Mouse (Mus musculus) embryonic fibroblast, embryonic 13.5 days (primary cell): ENCODE data around the gene Ak4. TPM values are rescaled to one million over a fixed set of nuclear protein-coding genes. Genes with fewer than 3 reads are reported as not detected.
"Not testable (repeated sequence)": the region's sequence is repeated elsewhere in the genome, so short reads cannot be mapped to it uniquely, and the experiment has no call there.

Source experiments
- H3K27ac ChIP-seq: 2 replicates; pipeline ENCODE4 v1.5.1; 2012; ENCODE audit warnings: low read length, control low read depth, inconsistent platforms; ENCODE audit not compliant: insufficient read depth
- H3K4me1 ChIP-seq: 2 replicates; pipeline ENCODE4 v1.6.1; 2011; ENCODE audit warnings: low read length; ENCODE audit not compliant: control insufficient read depth, insufficient read depth
- H3K4me3 ChIP-seq: 2 replicates; pipeline ENCODE4 v1.5.1; 2011; ENCODE audit warnings: mild to moderate bottlenecking, control low read depth, low read length; ENCODE audit not compliant: insufficient read depth
- CTCF ChIP-seq: IDR thresholded peaks from 2 replicates; pipeline ENCODE4 v1.5.1; 2011; ENCODE audit warnings: mild to moderate bottlenecking, control low read depth, low read length, moderate library complexity, borderline replicate concordance; ENCODE audit not compliant: insufficient read depth
- POLR2A ChIP-seq: IDR thresholded peaks from 2 replicates; pipeline ENCODE4 v1.6.1; 2011; ENCODE audit warnings: low read depth, mild to moderate bottlenecking, control low read depth, low read length, moderate library complexity
- polyA plus RNA-seq: library from polyadenylated mRNA; stranded (reverse); fragments of >200 nt; gene quantifications from 2 replicates; pipeline ENCODE4 v1.2.4, GENCODE M21; 2011; ENCODE audit warnings: low read depth; ENCODE audit not compliant: missing spikeins, insufficient read length

Gene Ak4
- 7.8 and 9.1 TPM in 2 replicates for polyA plus RNA-seq

DNA sequence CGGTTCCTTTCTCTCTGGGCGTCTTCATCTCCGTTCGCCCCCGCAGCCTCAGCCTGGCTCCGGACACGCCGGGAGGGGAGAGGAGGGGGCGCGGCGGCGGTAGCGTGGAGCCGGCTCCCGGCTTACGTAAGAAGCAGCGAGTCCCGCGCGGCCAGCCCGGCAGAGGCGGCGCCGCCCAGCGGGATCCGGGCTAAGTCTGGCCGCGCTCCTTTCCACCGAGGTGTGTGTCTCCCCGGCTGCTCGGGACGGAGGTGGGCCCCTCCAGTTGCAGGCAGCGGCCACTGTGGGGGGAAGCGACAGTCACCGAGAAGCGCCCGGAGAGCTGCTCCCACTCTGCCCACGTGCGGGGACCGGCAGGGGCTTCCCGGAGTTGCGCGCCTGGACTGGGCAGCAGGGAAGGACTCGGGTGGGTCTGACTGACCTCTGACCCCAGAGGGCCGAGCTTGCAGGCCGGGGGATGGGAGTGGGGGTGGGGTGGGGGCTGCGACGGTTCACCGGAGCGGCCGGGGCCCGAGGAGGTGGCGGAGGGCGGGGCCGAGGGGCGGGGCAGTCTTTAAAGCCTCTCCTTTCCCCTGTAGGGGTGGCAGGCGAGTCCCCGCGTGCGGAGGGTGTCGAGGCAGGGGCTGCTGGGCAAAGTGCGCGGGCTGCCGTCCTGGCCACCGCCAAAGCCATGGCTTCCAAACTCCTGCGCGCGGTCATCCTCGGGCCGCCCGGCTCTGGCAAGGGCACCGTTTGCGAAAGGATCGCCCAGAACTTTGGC lies at the start of gene Ak4:
Ak4 (plus strand) TSS at position 127 of the 760 bp plus-strand sequence.
- H3K27ac ChIP-seq = no peak within 1 kb of the TSS
- no peaks in the 10 kb centered on the region for H3K4me1 ChIP-seq
- TF ChIP-seq CTCF = no peak
- TF ChIP-seq POLR2A = 0 out of 2 replicates have a peak, but pooled peaks have one; percentile 17
- H3K4me3 ChIP-seq = peak within 1 kb of the TSS; percentile 84

DNA sequence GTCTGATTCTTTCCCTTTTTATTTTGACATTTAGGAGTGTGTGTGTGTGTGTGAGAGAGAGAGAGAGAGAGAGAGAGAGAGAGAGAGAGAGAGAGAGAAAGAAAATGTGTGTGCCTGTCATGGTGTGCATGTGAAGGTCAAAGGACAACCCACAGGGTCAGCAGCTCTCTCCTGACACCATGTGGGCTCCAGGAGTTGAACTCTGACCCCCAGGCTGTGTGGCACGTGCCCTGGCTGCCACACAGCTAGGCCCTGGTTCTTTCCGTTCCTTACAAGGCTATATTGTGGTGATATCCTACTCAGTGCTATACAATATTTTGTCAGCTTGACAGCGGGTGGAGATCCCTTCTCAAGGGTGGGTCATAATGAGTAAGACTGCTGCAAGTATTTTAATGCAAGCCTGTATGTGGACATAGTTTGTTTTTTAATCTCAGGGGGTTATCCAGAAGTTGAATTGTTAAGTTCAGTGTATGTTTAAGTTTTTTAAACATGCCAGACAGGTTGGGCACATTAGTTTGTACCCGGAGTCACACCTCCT lies 49.3 kb upstream of the Ak4 start:
- H3K4me1 ChIP-seq = no peaks in the 10 kb centered on the region
- TF ChIP-seq POLR2A (no peak), CTCF (no peak)
- H3K4me3 ChIP-seq = no peak overlapping the region
- H3K27ac ChIP-seq = no peak overlapping the region

DNA sequence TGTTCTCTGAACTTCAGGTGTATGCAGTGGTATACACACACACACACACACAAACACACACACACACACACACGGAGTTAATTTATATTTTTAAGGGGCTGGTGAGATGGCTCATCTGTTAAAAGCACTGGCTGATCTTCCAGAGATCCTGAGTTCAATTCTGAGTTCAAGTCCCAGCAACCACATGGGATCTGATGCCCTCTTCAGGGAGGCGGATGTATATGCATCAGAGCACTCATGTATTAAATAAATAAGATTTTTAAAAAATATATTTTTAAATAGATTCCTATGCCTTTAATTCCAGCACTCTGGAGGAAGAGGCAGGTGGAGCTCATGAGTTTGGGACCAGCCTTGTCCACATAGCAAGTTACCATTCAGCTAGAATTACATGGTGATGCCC lies 46.8 kb upstream of the Ak4 start:
- H3K27ac ChIP-seq = no peak overlapping the region
- TF ChIP-seq CTCF = no peak
- TF ChIP-seq POLR2A = no peak
- H3K4me3 ChIP-seq = no peak overlapping the region

DNA sequence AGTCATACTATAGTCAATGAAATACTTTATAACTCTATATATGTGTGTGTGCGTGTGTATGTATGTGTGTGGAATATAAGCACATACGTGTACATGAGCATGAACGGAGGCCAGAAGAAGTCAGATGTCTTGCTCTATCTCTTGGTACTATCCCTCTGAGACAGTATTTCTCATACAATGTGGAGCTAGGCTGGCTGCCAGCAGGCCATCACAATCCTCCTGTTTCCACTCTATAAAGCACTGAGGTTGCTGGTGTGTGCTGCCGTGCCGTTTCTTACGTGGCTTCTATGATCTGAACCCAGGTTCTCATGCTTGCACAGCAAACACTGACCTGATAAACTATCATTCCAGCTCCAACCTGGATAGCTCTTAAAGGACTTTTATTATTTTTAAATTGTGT lies 46.3 kb upstream of the Ak4 start:
- Histone ChIP-seq H3K4me1 (no peaks in the 10 kb centered on the region), H3K27ac (no peak overlapping the region), H3K4me3 (no peak overlapping the region)
- TF ChIP-seq CTCF (no peak), POLR2A (no peak)

More for the DNA sequence above, 46.8 kb upstream of the Ak4 start:
- H3K4me1 ChIP-seq = no peaks in the 10 kb centered on the region

DNA sequence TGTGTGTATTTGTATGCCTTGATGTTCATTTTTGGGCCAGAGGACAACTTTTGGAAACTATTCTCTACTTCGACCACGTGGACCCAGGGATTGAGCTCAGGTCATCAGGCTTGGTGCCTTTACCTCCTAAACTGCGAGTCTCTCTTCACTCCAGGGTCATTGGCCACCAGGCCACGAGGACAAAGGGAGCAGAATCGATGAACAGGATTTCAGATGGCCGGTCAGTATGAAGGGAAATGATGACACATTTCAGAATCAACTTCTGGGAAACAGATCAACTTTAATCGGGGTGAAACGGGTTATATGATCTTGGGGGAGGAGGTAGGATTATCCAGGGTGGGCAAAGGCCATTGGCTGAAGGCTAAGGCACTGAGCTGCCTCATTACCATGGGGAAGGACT lies 45.0 kb upstream of the Ak4 start:
- H3K4me3 ChIP-seq = no peak overlapping the region
- H3K27ac ChIP-seq = no peak overlapping the region
- no peaks in the 10 kb centered on the region for H3K4me1 ChIP-seq
- no peak for TF ChIP-seq CTCF
- TF ChIP-seq POLR2A = no peak

DNA sequence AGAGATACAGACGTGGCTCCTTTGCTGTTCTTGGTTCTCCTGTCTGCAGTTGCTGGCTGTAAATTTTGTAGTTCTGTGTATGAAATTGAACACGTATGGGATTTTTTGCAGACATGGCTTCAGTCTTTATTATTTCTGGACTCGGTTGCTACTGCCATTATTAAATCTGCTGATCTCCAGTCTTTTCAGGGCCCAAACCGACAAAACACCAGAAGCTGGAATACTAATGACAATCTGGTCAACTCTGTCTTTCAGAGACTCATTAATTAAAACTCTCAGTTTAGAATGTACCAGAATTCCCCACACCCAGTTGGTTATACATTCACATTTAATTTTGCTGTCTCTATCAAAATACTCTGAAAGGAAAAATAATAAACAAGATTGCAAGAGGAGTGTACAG lies 42.2 kb upstream of the Ak4 start:
- Histone ChIP-seq H3K27ac (no peak overlapping the region), H3K4me3 (no peak overlapping the region), H3K4me1 (no peaks in the 10 kb centered on the region)
- TF ChIP-seq CTCF (no peak), POLR2A (no peak)

DNA sequence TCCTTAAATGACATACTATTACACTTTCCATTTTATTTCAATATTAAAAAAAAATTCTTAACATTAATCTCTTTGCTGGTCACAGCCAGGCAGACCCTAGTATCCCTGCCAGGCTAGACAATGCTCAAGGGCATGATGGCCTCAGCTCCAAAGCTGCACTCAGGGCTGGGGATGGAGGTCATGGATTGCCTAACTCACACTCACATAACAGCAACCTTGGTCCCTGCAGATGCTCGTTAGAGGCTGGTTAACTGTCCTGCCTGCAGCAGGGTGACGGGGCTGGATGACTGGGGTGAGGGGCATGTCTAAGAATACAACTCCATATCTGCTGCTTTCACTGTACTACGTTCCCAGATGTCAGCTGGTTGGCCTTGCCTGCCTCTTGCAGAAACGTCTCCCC lies 40.8 kb upstream of the Ak4 start:
- H3K4me3 ChIP-seq = no peak overlapping the region
- TF ChIP-seq CTCF (no peak), POLR2A (no peak)
- no peaks in the 10 kb centered on the region for H3K4me1 ChIP-seq
- no peak overlapping the region for H3K27ac ChIP-seq

DNA sequence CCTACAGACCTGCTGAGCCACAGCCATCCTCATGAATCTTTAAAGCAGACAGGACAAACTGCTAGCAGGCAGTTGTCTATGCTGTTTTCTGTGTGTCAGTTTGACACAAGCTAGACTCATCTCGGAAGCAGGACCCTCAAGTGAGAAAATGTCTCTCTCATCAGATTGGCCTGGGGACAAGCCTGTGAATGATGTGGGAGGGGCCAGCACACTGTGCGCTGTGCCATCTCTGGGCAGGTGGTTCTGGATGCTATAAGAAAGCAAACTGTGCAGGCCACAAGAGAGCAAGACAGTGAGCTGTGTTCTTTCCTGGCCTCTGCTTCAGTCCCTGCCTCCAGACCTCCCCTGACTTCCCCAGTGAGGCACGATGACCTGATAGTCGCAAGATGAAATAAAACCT lies 40.3 kb upstream of the Ak4 start:
- Histone ChIP-seq H3K4me3 (no peak overlapping the region), H3K27ac (no peak overlapping the region), H3K4me1 (no peaks in the 10 kb centered on the region)
- TF ChIP-seq CTCF (no peak), POLR2A (no peak)

DNA sequence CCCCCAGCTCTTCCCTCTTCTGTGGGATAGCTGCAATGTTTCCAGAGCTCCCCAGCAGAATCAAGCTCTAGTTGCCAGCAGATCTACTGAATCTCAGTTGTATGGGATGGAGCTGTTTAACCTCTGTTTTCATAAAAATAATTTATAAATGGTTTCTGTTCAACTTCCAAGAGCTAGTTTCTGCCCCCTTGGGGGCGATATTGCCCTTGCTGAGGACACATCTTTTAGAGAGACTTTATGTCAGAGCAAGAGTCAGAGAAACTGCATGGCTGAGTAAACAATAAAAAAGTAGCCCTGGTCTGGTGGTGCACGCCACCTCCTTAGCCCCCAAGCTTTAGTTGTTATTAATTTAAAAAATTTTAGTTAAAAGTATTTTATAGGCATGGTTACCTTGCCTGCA lies 34.1 kb upstream of the Ak4 start:
- Histone ChIP-seq H3K27ac (no peak overlapping the region), H3K4me3 (no peak overlapping the region), H3K4me1 (no peaks in the 10 kb centered on the region)
- TF ChIP-seq POLR2A (no peak), CTCF (no peak)

DNA sequence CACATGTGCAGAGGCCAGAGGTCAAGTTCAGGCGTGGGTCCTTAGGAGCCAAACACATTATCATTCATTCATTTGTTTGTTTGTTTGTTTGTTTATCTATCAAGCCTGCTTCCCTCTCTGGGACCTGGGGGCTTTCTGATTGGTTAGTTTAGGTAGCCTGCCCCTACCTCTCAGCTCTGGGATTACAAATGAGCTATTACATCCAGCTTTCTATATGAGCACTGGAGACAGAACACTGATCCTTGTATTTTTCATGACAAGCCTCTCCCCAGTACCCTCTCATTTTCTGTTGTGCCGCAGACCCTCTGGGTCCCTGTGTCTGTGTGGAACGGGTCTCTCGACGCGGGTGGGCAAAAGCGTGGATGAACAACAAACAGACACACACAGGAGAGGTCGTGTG lies 30.8 kb upstream of the Ak4 start:
- H3K4me1 ChIP-seq = no peaks in the 10 kb centered on the region
- no peak for TF ChIP-seq POLR2A
- no peak for TF ChIP-seq CTCF
- no peak overlapping the region for H3K27ac ChIP-seq
- H3K4me3 ChIP-seq = no peak overlapping the region

DNA sequence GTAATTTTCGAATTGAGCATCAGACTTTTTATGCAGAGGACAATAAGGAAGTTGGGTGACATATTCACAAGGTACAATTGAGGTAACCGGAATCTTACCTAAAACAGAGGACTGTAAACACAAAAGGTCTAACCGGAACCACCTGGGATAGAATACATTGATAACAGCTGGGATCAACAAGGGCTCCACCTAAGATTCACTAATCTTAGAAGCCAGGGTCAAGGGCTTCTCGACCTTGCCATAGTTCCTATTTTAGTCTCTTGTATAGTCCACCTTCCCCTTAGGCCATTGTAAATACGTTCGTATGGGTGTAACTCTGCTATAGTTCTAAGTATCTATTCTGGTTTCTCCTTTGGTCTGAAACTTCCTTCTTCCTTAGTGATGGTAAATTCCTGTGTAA lies 30.4 kb upstream of the Ak4 start:
- not testable (repeated sequence) for H3K4me3 ChIP-seq, H3K4me1 ChIP-seq, H3K27ac ChIP-seq
